Mouse (Mus musculus) lung, adult 2 months (tissue): ENCODE measurements around the gene Sema5b.

ENCODE experiments used
- CTCF ChIP-seq: fragments of 200-500 bp; IDR thresholded peaks from 2 replicates; pipeline ENCODE4 v1.5.1; 2011; ENCODE audit warnings: mild to moderate bottlenecking, low read length, control low read depth; ENCODE audit not compliant: insufficient read depth
- POLR2A ChIP-seq: fragments of 200-500 bp; IDR thresholded peaks from 2 replicates; pipeline ENCODE4 v1.6.1; 2011; ENCODE audit warnings: low read depth, mild to moderate bottlenecking, control low read depth, low read length, borderline replicate concordance; ENCODE audit errors: extremely low read depth

DNA sequence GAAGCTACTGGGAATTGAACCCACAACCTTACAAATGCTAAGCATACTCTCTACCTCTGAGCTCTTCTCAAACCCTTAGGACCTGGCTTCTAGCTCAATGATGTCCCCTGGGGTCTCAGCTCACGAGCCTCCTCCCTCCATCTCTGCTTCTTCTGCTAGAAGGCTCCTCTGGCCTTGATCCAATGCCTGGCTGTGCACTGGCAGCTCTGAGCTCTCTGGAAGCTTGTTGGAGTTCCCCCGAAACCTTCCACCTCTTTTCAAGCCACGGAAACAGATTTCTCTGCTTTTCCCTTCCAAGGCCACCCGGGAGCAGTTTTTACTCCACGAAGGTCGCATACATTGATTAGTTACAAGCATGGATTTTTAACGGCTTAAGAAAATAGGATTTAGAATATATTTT is 145.5 kb downstream of the Sema5b start:
- no peak for TF ChIP-seq POLR2A
- TF ChIP-seq CTCF = no peak
